8 mouse cellular contexts compared by ENCODE assay signal in the genomic region with DNA sequence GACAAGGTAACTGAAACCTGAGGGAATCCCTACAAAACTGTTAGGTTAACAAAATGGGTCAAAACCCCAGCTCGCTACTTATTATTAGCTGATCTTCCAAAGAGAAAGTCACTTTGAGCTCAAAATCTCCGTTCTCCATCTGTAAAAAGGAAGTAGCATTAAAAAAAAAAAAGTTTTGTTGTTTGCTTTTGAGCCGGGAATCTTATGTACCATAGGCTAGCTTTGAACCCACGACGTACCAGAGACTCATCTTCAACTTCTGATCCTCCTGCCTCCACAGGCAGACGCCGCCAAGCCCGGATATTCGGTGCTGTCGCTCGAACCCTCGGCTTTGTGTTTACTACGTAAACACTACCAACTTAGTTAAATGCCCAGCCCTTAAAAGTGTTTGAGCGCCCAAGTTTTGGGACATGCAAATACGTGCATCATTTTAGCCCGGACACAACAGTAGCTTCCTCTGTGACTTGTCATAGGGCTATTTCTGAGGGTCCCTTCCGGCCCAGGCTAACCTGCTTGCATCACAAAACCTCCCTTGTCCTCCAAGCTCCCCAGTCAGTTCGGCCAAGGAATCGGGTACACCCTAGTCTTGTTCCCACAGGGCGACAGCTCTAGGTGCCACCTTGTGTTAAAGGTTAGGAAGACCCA. TPM values are rescaled to one million over a fixed set of nuclear protein-coding genes. Genes with fewer than 3 reads are reported as not detected.
DNase-seq lines count a peak whose midpoint lies in the region; ATAC-seq and TF ChIP-seq lines count a peak whose summit lies in the region.

No protein-coding gene starts in this region.

- no peaks in the 10 kb centered on the region for H3K9me3 ChIP-seq in lung, embryonic 15.5 days
- H3K9me3 ChIP-seq in embryonic facial prominence, embryonic 12.5 days: no peaks in the 10 kb centered on the region
- H3K9me3 ChIP-seq in hindbrain, postnatal 0 days (ENCODE audit: low read length): no peaks in the 10 kb centered on the region

- peak overlapping the region; percentile 35 for H3ac ChIP-seq in myocyte (ENCODE audit: control insufficient read depth, insufficient read length)

- 4% methylated on average over 20 of the region's 20 CpGs for WGBS in lung, embryonic 15.5 days
- 5% methylated on average over 20 of the region's 20 CpGs for WGBS in embryonic facial prominence, embryonic 12.5 days
- 6% methylated on average over 20 of the region's 20 CpGs for WGBS in hindbrain, postnatal 0 days

- no peak for DNase-seq in lung, postnatal 14 days
- DNase-seq in hindbrain, postnatal 0 days (ENCODE audit: low spot score): no peak
- no peak for DNase-seq in right cerebral cortex, postnatal 36 days (ENCODE audit: low spot score in 2 of 2)
- no peak for DNase-seq in left cerebral cortex, postnatal 10 days (ENCODE audit: extremely low spot score in 1 of 2, low spot score in 2 of 2)
- DNase-seq in frontal cortex, postnatal 25 days (ENCODE audit: low spot score in 2 of 2): no peak

- H3K9ac ChIP-seq in lung, embryonic 15.5 days: peak overlapping the region; percentile 50
- H3K9ac ChIP-seq in embryonic facial prominence, embryonic 12.5 days: peak overlapping the region; percentile 74
- peak overlapping the region; percentile 47 for H3K9ac ChIP-seq in hindbrain, postnatal 0 days (replicated peaks; ENCODE audit: low read length)

- no peaks in the 10 kb centered on the region for H3K27me3 ChIP-seq in lung, embryonic 15.5 days
- H3K27me3 ChIP-seq in embryonic facial prominence, embryonic 12.5 days: no peaks in the 10 kb centered on the region
- H3K27me3 ChIP-seq in hindbrain, postnatal 0 days (ENCODE audit: insufficient read depth, low read length): no peaks in the 10 kb centered on the region
- no peaks in the 10 kb centered on the region for H3K27me3 ChIP-seq in myocyte (ENCODE audit: control insufficient read depth, insufficient read depth, insufficient read length)

- peak overlapping the region; percentile 88 for H3K27ac ChIP-seq in lung, embryonic 15.5 days
- H3K27ac ChIP-seq in embryonic facial prominence, embryonic 12.5 days: peak overlapping the region; percentile 88
- peak overlapping the region; percentile 86 for H3K27ac ChIP-seq in hindbrain, postnatal 0 days

- intact Hi-C loops in left cerebral cortex, postnatal 10 days (cut with DNase I): loop anchor here (5.0 kb wide), 1 partner anchor 140 kb away; no protein-coding TSS in a partner anchor

- no peak for TF ChIP-seq POLR2A in myocyte (IDR thresholded peaks at IDR 0.05; ENCODE audit: insufficient read length, low read depth)

- 0 out of 2 replicates have a peak, but pooled peaks cover 15% of the 10 kb centered on the region for H3K36me3 ChIP-seq in lung, embryonic 15.5 days
- peaks cover 21% of the 10 kb centered on the region for H3K36me3 ChIP-seq in embryonic facial prominence, embryonic 12.5 days
- no peaks in the 10 kb centered on the region for H3K36me3 ChIP-seq in hindbrain, postnatal 0 days (ENCODE audit: insufficient read depth, low read length)
- H3K36me3 ChIP-seq in myocyte (ENCODE audit: control insufficient read depth, insufficient read depth): no peaks in the 10 kb centered on the region

- TF ChIP-seq CTCF in hindbrain, postnatal 0 days (IDR thresholded peaks at IDR 0.05; ENCODE audit: low read depth): no peak

- ATAC-seq in lung, embryonic 15.5 days (ENCODE audit: borderline replicate concordance, extremely low read depth, low FRiP score, low TSS enrichment): no peak
- ATAC-seq in embryonic facial prominence, embryonic 12.5 days (ENCODE audit: insufficient number of reproducible peaks, insufficient read depth, low FRiP score, low TSS enrichment): no peak
- ATAC-seq in hindbrain, postnatal 0 days: no peak

- peak overlapping the region; percentile 68 for H3K4me3 ChIP-seq in lung, embryonic 15.5 days
- peak overlapping the region; percentile 64 for H3K4me3 ChIP-seq in embryonic facial prominence, embryonic 12.5 days
- H3K4me3 ChIP-seq in hindbrain, postnatal 0 days (ENCODE audit: low read length): peak overlapping the region; percentile 66
- H3K4me3 ChIP-seq in myocyte: peak overlapping the region; percentile 65

- peaks cover 28% of the 10 kb centered on the region for H3K4me1 ChIP-seq in lung, embryonic 15.5 days
- H3K4me1 ChIP-seq in embryonic facial prominence, embryonic 12.5 days: peaks cover 14% of the 10 kb centered on the region; the same call in 1 of the 2 replicates
- 0 out of 2 replicates have a peak, but pooled peaks cover 8% of the 10 kb centered on the region for H3K4me1 ChIP-seq in hindbrain, postnatal 0 days (ENCODE audit: insufficient read depth, low read length)

- peaks cover 5% of the 10 kb centered on the region for H3K79me2 ChIP-seq in myocyte (ENCODE audit: control insufficient read depth, insufficient read depth)

- H3K4me2 ChIP-seq in lung, embryonic 15.5 days: peak overlapping the region; percentile 67
- peak overlapping the region; percentile 74 for H3K4me2 ChIP-seq in embryonic facial prominence, embryonic 12.5 days (replicated peaks)
- peak overlapping the region; percentile 82 for H3K4me2 ChIP-seq in hindbrain, postnatal 0 days (ENCODE audit: low read depth, low read length)
- peak overlapping the region; percentile 99 for H3K4me2 ChIP-seq in myocyte (ENCODE audit: low read depth)

TF ChIP-seq in myocyte, 11 proteins besides CTCF, POLR2A, EP300 and RAD21:
- TF ChIP-seq POLR2AphosphoS2 (IDR thresholded peaks at IDR 0.05; ENCODE audit: insufficient read length, low read depth) (no peak), TCF12 (IDR thresholded peaks at IDR 0.05; ENCODE audit: insufficient read depth, poor library complexity, severe bottlenecking) (no peak)

RNA-seq across cellular contexts. Expression of a gene that starts 0.6 kb away (rescaled TPM):
- 21.0 and 22.6 TPM in 2 replicates for polyA plus RNA-seq in lung, embryonic 15.5 days (2015; fragmentation: Nextera tagmentation; extraction: Ambion mirVana)
- 28.4 and 28.8 TPM in 2 replicates for polyA plus RNA-seq in embryonic facial prominence, embryonic 12.5 days (2016; fragmentation: Nextera tagmentation; extraction: Ambion mirVana)
- 2.9 and 3.8 TPM in 2 replicates for total RNA-seq in hindbrain, postnatal 0 days (2014; rRNA removed)
- polyA plus RNA-seq in hindbrain, postnatal 0 days (2015; fragmentation: Nextera tagmentation; extraction: Ambion mirVana): 5.6 and 6.5 TPM in 2 replicates
- 0.56 TPM for polyA plus RNA-seq in myocyte (2012; fragmentation: generic; extraction: Trizol)
- 1 to 10 TPM; 7.0 to 7.1 TPM for total RNA-seq in left cerebral cortex, postnatal 10 days (2021)

RNA-seq across cellular contexts. Expression of a gene that starts 0.7 kb away (rescaled TPM):
- polyA plus RNA-seq in lung, embryonic 15.5 days (2015; fragmentation: Nextera tagmentation; extraction: Ambion mirVana): 21.9 and 24.6 TPM in 2 replicates
- polyA plus RNA-seq in embryonic facial prominence, embryonic 12.5 days (2016; fragmentation: Nextera tagmentation; extraction: Ambion mirVana): 30.7 and 33.4 TPM in 2 replicates
- 29.3 and 29.4 TPM in 2 replicates for total RNA-seq in hindbrain, postnatal 0 days (2014; rRNA removed)
- 19.2 and 19.7 TPM in 2 replicates for polyA plus RNA-seq in hindbrain, postnatal 0 days (2015; fragmentation: Nextera tagmentation; extraction: Ambion mirVana)
- polyA plus RNA-seq in myocyte (2012; fragmentation: generic; extraction: Trizol): 21.4 TPM
- 10 to 100 TPM; 30.2 to 30.5 TPM for total RNA-seq in left cerebral cortex, postnatal 10 days (2021)

RNA-seq across cellular contexts. Expression of a gene that starts 14.4 kb away (rescaled TPM):
- 1.1 and 1.2 TPM in 2 replicates for polyA plus RNA-seq in lung, embryonic 15.5 days (2015; fragmentation: Nextera tagmentation; extraction: Ambion mirVana)
- 0.89 and 1.00 TPM in 2 replicates for polyA plus RNA-seq in embryonic facial prominence, embryonic 12.5 days (2016; fragmentation: Nextera tagmentation; extraction: Ambion mirVana)
- total RNA-seq in hindbrain, postnatal 0 days (2014; rRNA removed): 1.8 and 2.4 TPM in 2 replicates
- 1.6 and 2.0 TPM in 2 replicates for polyA plus RNA-seq in hindbrain, postnatal 0 days (2015; fragmentation: Nextera tagmentation; extraction: Ambion mirVana)
- polyA plus RNA-seq in myocyte (2012; fragmentation: generic; extraction: Trizol): not detected
- total RNA-seq in left cerebral cortex, postnatal 10 days (2021): 1 to 10 TPM; 2.7 to 3.8 TPM

RNA-seq across cellular contexts. Expression of a gene that starts 44.0 kb away (rescaled TPM):
- polyA plus RNA-seq in lung, embryonic 15.5 days (2015; fragmentation: Nextera tagmentation; extraction: Ambion mirVana): 2,081 and 2,182 TPM in 2 replicates
- 1,977 and 2,016 TPM in 2 replicates for polyA plus RNA-seq in embryonic facial prominence, embryonic 12.5 days (2016; fragmentation: Nextera tagmentation; extraction: Ambion mirVana)
- 790 and 802 TPM in 2 replicates for total RNA-seq in hindbrain, postnatal 0 days (2014; rRNA removed)
- polyA plus RNA-seq in hindbrain, postnatal 0 days (2015; fragmentation: Nextera tagmentation; extraction: Ambion mirVana): 1,119 and 1,169 TPM in 2 replicates
- polyA plus RNA-seq in myocyte (2012; fragmentation: generic; extraction: Trizol): 4,367 TPM
- 100 to 1,000 TPM; 581 to 642 TPM for total RNA-seq in left cerebral cortex, postnatal 10 days (2021)
